Mouse (Mus musculus) forebrain, embryonic 14.5 days (tissue): ENCODE results near the gene Gm6793. TPM values are rescaled to one million over a fixed set of nuclear protein-coding genes. Genes with fewer than 3 reads are reported as not detected.

Experiments used
- ATAC-seq: fragments of 200-750 bp; cut with Nextera tagmentation; 2 replicates; pipeline ENCODE4 v1.8.0; 2017; ENCODE audit warnings: mild to moderate bottlenecking, moderate library complexity
- DNase-seq: peaks from one replicate; pipeline ENCODE4 v3.0.0-alpha.2; 2015; ENCODE audit warnings: low spot score
- H3K27ac ChIP-seq: fragments of 300-500 bp; sonication (generic); 2 replicates; pipeline ENCODE4 v1.5.1; 2014; ENCODE audit warnings: low read depth, mild to moderate bottlenecking, control low read depth, low read length, moderate library complexity
- H3K27me3 ChIP-seq: fragments of 300-500 bp; sonication (generic); replicated peaks from 2 replicates; pipeline ENCODE4 v1.6.1; 2014; ENCODE audit warnings: low read length, control low read depth, mixed read lengths; ENCODE audit not compliant: control insufficient read depth, insufficient read depth
- H3K36me3 ChIP-seq: fragments of 300-500 bp; sonication (generic); 2 replicates; pipeline ENCODE4 v1.6.1; 2014; ENCODE audit warnings: low read length, control low read depth; ENCODE audit not compliant: control insufficient read depth, insufficient read depth
- H3K4me1 ChIP-seq: fragments of 300-500 bp; sonication (generic); 2 replicates; pipeline ENCODE4 v1.6.1; 2014; ENCODE audit warnings: antibody characterized with exemption, low read length, control low read depth; ENCODE audit not compliant: control insufficient read depth, insufficient read depth
- H3K4me2 ChIP-seq: fragments of 300-500 bp; sonication (generic); 2 replicates; pipeline ENCODE4 v1.6.1; 2014; ENCODE audit warnings: mild to moderate bottlenecking, control low read depth, low read length
- H3K4me3 ChIP-seq: fragments of 300-500 bp; sonication (generic); 2 replicates; pipeline ENCODE4 v1.5.1; 2014; ENCODE audit warnings: low read depth, low read length, control low read depth
- H3K9ac ChIP-seq: fragments of 300-500 bp; sonication (generic); 2 replicates; pipeline ENCODE4 v1.6.1; 2014; ENCODE audit warnings: mild to moderate bottlenecking, low read length, control low read depth, moderate library complexity
- H3K9me3 ChIP-seq: fragments of 300-500 bp; sonication (generic); replicated peaks from 2 replicates; pipeline ENCODE4 v1.6.1; 2016; ENCODE audit warnings: low read length, control low read depth, mixed read lengths; ENCODE audit not compliant: control insufficient read depth
- WGBS: fragments of 180-500 bp; shearing (Covaris S2); extraction: QIAGEN DNeasy Blood & Tissue Kit; methylation state at CpG from one replicate; pipeline ENCODE4 v1.1.7; 2014; 5-methylcytosine and 5-hydroxymethylcytosine counted together
- polyA plus RNA-seq: library from polyadenylated mRNA; unstranded; fragments of >200 nt; fragmentation: Nextera tagmentation; extraction: Ambion mirVana; gene quantifications from 2 replicates; pipeline ENCODE4 v1.2.1, GENCODE M21; 2014

Gene Gm6793
- polyA plus RNA-seq, 1 experiment from 2014 or later = 0.23 TPM

DNA sequence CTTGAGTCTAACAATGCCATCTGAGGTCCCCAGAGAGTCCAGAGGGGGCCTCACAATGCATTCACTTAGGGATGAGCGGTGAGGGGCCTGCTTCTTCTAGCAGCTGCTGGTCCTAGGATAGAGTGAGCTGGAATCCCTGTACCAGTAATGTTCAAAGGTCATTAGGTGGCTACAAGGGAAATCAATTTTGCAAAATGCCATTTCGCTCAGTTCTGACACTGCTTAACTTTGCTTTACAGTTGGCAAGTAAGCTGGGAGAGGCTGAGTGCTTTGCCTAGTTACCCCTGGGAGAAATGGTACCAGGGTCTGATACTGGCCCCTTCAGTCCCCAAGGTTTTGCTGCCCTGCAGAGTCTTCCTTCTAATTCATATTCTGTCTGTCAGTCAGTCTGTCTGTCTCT, 39.1 kb downstream of the Gm6793 start:
- H3K4me1 ChIP-seq = no peaks in the 10 kb centered on the region
- no peak for DNase-seq
- 93% methylated on average over 2 of the region's 2 CpGs for WGBS
- H3K27ac ChIP-seq = no peak overlapping the region
- H3K4me3 ChIP-seq = no peak overlapping the region
- no peak overlapping the region for H3K4me2 ChIP-seq
- H3K27me3 ChIP-seq = no peaks in the 10 kb centered on the region
- no peak for ATAC-seq
- H3K9me3 ChIP-seq = no peaks in the 10 kb centered on the region
- H3K9ac ChIP-seq = no peak overlapping the region
- H3K36me3 ChIP-seq = peaks cover 31% of the 10 kb centered on the region

DNA sequence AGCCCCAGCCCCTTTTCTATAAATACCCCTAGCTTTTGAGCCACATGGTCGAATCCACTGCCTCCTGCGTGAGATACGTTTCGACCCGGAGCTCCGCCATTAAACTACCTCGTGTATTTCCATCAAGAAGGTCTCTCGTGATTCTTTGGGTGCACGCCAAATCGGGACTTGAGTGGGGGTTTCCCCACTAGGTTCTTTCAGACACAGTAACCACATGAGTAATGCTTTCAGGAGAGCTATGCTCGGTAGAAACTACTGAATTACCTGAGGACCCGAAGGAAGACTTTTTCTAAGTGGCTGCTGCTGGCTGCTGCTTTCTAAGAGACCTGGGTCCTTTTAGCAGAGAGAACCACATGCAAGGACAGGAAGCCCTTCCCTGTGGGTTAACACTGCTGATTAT, 40.7 kb downstream of the Gm6793 start:
- Histone ChIP-seq H3K27me3 (no peaks in the 10 kb centered on the region), H3K4me3 (no peak overlapping the region), H3K9ac (no peak overlapping the region), H3K36me3 (peaks cover 27% of the 10 kb centered on the region), H3K9me3 (no peaks in the 10 kb centered on the region), H3K4me2 (no peak overlapping the region), H3K4me1 (no peaks in the 10 kb centered on the region), H3K27ac (no peak overlapping the region)
- no peak for ATAC-seq
- DNase-seq = no peak
- 96% methylated on average over 12 of the region's 12 CpGs for WGBS

DNA sequence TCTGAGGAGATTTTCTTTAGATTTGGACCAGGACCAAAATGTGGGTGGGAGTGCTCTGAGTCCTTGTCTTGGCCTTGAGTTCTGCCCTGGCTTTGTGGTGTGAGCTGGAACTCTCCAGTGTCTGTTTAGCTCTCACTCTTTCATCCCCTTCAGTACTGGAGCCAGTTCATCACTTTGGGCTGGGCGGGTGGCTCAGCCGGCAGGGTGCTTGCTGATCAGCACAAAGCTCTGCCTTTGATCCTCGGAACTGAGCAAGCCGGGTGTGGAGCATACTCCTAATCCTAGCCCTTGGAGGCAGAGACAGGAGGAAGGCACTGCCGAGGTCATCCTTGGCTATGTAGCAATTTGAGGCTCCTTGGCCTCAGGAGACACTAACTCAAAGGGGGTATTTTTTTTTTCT, 45.8 kb downstream of the Gm6793 start:
- ATAC-seq = no peak

DNA sequence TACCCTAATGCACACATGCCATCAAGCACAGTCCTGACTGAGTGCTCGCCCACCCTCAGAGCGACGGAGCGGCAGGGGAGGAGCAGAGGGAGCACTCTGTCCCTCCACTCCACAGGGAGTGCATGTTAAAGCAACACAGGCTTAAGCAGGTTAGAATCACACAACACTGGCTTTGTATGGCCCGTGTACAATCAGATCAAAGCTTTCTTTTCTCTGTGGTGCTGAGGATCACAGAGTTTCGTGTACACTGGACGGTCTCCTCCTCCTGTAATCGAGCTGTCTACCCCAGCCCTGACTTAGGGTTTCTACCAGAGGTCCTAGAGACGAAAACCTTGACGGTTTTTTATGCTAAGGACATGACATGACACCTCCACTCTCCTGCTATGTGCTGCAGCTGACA, 46.3 kb downstream of the Gm6793 start:
- no peaks in the 10 kb centered on the region for H3K9me3 ChIP-seq
- H3K27me3 ChIP-seq = no peaks in the 10 kb centered on the region
- H3K9ac ChIP-seq = no peak overlapping the region
- ATAC-seq (no peak), DNase-seq (no peak)
- peaks cover 13% of the 10 kb centered on the region; the same call in 1 of the 2 replicates for H3K36me3 ChIP-seq
- H3K27ac ChIP-seq = no peak overlapping the region
- WGBS = 79% methylated on average over 10 of the region's 10 CpGs
- H3K4me2 ChIP-seq = no peak overlapping the region
- no peaks in the 10 kb centered on the region for H3K4me1 ChIP-seq
- no peak overlapping the region for H3K4me3 ChIP-seq

More for the DNA sequence above, 45.8 kb downstream of the Gm6793 start:
- no peak overlapping the region for H3K9ac ChIP-seq
- peaks cover 14% of the 10 kb centered on the region for H3K36me3 ChIP-seq
- H3K9me3 ChIP-seq = no peaks in the 10 kb centered on the region
- no peak overlapping the region for H3K4me3 ChIP-seq
- H3K27ac ChIP-seq = no peak overlapping the region
- WGBS = 15% methylated on average over 5 of the region's 5 CpGs
- DNase-seq = no peak
- H3K27me3 ChIP-seq = no peaks in the 10 kb centered on the region
- no peak overlapping the region for H3K4me2 ChIP-seq
- no peaks in the 10 kb centered on the region for H3K4me1 ChIP-seq

DNA sequence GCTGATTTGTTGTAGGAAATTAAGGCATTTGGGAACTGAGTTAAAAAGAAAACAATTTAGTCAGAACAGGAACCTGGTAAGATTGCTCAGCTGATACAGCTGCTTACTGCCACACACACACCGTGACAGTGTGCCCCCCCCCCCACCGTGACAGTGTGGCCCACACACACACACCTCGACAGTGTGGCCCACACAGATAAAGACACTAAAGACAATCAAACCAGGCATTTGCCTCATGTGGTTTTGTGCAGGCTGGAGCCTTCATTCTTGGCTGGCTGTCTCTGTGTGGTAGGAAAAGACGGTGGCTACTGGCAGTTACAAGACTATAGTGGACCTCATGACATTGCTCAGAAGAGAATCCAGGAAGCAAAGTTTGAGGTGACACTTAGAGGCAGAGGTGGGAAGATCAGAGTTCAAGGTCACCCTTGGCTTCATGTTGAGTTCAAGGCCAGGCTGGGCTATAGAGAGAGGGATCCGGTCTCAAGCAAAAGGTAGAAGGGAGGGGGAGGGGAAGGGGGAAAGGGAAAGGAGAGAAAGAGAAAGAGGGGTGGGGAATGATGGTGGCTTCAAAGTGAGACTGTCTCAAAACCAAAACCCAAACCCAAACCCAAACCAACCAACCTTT, 47.5 kb downstream of the Gm6793 start:
- Histone ChIP-seq H3K9ac (no peak overlapping the region), H3K4me1 (no peaks in the 10 kb centered on the region), H3K9me3 (no peaks in the 10 kb centered on the region), H3K36me3 (peaks cover 11% of the 10 kb centered on the region; the same call in 1 of the 2 replicates), H3K27ac (no peak overlapping the region), H3K27me3 (no peaks in the 10 kb centered on the region), H3K4me2 (no peak overlapping the region), H3K4me3 (no peak overlapping the region)
- 93% methylated on average over 5 of the region's 5 CpGs for WGBS
- DNase-seq (no peak), ATAC-seq (no peak)

DNA sequence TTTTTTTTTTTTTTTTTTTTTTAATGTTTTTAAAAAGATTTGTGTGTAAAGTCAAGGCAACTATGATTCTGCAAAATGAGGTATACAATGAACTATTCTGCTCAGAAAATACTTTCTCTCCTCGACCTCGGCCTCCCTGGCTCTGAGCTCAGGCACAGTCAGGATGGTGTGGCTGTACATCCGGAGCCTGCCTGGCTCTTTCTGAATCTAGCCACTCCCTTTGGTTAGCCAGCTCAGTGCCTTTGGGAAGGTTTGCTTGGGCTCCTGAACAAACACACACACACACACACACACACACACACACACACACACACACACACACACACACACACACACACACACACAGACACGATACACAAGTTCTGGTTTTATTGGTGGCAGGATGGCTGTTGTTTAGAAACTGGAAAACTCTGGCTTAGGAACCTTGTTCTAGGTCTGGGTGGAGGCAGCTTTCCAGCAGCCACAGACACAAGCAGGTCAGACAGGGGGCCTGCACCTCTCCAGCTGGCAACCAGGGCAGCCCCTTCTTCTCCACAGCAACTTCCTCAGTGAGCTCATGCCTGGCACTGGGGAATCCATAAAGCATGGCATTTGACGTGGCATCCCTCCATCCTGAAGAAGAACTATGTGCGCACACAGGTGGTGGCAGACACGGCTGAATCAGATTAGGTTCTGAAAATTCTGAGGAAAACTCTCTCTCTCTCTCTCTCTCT, 49.8 kb downstream of the Gm6793 start:
- 86% methylated on average over 7 of the region's 7 CpGs for WGBS
- H3K4me3 ChIP-seq = no peak overlapping the region
- no peaks in the 10 kb centered on the region for H3K9me3 ChIP-seq
- H3K36me3 ChIP-seq = peaks cover 8% of the 10 kb centered on the region; the same call in 1 of the 2 replicates
- H3K27ac ChIP-seq = no peak overlapping the region
- H3K4me1 ChIP-seq = no peaks in the 10 kb centered on the region
- ATAC-seq (no peak), DNase-seq (no peak)
- no peak overlapping the region for H3K9ac ChIP-seq
- H3K27me3 ChIP-seq = no peaks in the 10 kb centered on the region
- H3K4me2 ChIP-seq = no peak overlapping the region

DNA sequence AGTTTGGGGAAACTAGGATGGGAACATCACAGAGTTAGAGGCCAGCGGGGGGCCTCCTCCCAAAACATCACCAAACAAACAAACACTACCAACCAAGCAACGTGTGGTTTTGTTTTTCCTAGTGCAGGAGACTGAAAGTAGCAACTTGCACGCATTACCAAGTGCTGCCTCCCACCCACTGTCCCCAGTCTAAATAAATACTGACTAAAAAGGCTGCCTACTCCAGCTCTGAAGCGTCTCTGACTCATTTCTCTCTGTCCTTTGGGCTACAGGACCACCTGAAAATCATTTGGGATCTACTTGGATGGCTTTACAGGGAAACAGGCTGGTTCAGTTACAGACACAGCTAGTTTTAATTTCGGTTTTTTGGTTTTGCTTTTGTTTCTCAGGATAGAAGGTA, 50.5 kb downstream of the Gm6793 start:
- no peak overlapping the region for H3K4me2 ChIP-seq
- no peak for DNase-seq
- H3K4me1 ChIP-seq = no peaks in the 10 kb centered on the region
- ATAC-seq = no peak
- H3K4me3 ChIP-seq = no peak overlapping the region
- 74% methylated on average over 5 of the region's 5 CpGs for WGBS
- no peaks in the 10 kb centered on the region for H3K9me3 ChIP-seq
- H3K27me3 ChIP-seq = no peaks in the 10 kb centered on the region
- H3K27ac ChIP-seq = no peak overlapping the region
- peaks cover 8% of the 10 kb centered on the region; the same call in 1 of the 2 replicates for H3K36me3 ChIP-seq
- no peak overlapping the region for H3K9ac ChIP-seq

DNA sequence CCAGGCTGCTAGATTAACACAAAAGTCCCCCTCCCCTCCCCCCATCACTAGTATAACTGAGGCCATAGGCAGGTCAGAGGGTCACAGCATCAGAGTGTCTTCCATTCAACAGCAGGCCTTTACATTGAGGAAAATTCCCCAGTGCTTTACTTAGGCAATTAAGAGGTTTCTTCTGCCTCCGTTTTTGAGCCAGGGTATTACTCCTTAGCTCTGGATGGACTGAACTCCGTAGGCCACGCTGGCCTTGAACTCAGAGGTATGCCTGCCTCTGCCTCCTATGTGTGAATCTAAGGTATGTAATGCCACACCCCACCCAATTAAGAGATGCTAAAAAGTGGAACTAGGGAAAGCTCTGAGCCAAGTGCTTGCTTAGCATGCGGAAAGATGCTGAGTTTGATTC, 51.3 kb downstream of the Gm6793 start:
- 83% methylated on average over 4 of the region's 4 CpGs for WGBS
- Histone ChIP-seq H3K4me3 (no peak overlapping the region), H3K9me3 (no peaks in the 10 kb centered on the region), H3K9ac (no peak overlapping the region), H3K27ac (no peak overlapping the region), H3K27me3 (no peaks in the 10 kb centered on the region), H3K36me3 (peaks cover 8% of the 10 kb centered on the region; the same call in 1 of the 2 replicates), H3K4me1 (no peaks in the 10 kb centered on the region), H3K4me2 (no peak overlapping the region)
- DNase-seq (no peak), ATAC-seq (no peak)
